Mouse (Mus musculus) hindlimb bud, embryonic 11.5 days (tissue): ENCODE measurements around the gene Srarp.

Experiments
- DNase-seq: peaks from one replicate; pipeline ENCODE4 v3.0.0-alpha.2; 2012; ENCODE audit warnings: low read depth, low spot score; ENCODE audit errors: extremely low spot score

Gene Srarp

DNA sequence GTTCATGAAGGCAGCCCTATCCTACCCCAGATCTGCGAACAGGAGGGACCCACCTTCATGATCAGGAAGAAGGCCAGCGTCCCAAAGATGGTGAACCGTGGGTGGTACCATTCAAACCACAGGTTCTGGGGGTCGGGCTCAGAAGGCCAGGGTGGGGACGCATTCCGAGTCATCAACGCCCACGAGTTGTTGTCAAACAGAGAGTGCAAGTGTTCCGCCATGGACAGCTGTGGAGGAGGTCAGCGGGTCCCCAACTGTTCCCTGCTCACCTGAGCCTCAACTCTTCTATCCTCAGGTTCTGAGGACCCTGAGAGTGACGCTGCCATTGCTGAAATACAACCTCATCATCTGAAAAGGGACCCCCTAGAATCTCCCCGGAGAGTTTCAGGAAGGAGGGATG lies 44.6 kb downstream of the Srarp start:
- no peak for DNase-seq

DNA sequence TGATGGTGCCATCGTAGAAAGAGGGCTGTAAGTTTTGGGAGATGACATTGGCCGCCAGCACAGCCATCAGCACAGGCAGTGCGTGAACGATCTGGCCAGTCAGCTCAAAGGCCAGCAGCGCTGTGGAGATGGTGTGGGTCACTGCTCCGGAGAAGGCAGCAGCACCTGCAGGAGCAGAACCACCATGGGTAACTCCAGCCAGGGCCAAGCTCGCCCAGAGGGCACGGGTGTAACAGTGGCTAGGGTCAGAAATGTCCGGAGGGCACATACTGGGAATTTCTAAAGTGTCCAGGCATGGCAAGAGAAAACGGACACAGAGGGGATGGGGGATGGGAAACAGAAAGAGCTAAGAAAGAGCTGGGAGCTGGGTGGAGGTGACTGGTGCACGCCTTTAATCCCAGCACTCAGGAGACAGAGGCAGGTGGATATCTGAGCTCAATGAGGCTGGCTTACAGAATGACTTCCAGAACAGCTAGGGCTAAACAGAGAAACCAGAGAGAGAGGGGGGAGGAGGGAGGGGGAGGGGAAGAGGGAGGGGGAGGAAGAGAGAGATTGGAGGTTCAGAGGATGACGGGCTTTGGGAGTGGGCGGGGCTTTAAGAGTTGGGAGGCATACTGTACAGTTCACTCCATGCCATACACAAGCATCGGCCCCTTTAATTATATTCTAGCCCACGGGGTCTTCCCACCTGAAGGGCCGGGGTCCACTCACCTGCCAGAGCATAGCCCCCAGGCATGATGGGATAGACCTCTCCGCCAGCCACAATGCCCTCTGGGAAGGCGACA lies 46.3 kb downstream of the Srarp start:
- no peak for DNase-seq

DNA sequence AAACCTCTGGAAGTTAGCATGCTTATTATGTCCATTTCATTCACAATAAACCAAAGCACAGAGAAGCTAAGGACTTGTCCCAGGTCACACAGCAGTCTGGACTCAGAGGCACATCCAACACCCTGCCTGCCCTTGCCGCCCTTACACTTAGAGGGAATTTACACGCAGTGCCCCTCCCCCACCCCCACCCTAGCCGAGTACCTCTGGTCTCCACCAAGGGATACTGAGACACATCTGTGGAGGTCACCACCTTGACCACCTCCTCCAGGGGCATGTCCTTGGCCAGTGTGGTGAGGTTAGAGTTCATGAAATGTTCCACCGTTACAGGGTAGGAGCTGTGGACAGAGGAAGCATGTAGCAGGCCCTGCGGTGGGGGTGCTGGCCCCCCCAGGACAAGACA lies 48.0 kb downstream of the Srarp start:
- no peak for DNase-seq

DNA sequence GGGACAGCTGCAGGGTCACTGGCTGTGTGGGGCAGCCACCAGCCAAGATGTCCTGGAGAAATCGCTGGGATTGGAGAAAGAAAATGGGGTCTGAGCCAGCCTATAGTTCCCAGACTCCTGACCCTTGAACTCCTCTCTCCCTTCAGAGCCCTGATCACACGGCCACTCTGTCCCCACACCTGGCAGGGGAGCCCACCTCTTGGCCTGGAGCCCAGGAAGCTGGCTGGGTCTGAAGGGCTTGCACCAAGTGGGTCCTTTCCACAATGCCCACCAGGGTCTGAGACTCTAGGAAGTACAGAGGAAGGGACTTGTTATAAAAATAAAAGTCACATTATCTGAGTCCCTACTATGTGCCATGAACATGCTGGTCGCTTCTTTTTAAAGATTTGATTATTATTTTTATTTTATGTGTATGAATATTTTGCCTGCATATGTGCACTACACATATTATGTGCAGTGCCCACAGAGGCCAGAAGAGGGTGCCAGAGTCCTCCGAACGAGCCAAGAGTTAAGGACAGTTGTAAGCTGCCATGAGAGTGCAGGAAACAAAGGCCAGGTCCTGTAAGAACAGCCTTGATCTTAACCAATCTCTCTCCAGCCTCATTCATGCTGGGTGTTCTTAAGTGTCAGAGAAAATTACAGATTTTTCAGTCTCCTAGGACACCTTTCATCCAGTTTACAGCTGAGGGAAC lies 48.7 kb downstream of the Srarp start:
- peak; percentile 66 for DNase-seq

DNA sequence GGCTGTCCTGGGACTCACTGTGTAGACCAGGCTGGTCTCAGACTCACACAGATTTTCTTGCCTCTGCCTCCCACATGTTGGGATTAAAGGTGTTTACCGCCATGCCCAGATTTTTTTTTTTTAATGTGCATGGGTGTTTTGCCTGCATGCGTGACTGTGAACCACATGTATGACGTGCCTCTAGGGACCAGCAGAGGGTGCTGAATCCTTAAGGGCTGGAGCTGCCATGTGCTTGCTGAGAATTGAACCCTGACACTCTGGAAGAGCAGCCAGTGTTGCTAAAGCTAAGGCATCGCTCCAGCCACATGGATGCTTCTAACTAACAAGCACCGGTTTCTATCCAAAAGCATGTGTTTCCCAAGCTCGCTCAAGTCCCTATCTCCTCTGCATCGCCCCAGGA lies 49.8 kb downstream of the Srarp start:
- DNase-seq: no peak

DNA sequence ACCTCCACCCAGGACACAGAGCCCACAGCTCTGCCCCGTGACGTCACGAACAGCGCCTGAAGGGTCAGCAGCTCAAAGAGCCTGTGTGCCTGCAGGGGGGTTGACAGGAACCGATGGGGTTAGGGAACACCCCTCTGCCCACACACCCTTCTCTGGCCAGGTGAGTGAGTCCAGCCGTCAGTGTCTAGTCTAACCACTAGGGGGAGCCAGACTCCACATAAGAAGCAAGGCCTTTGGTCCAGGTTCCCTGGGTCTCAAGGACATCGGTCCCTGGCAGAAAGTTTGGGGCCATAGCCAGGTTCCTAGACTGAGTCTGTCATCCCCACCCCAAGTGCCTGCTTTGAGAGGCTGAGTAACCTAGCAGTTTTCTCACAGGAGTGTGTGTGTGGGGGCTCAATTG lies 50.6 kb downstream of the Srarp start:
- peak; percentile 54 for DNase-seq
